Mouse (Mus musculus) C2C12 (cell line): Measurements from ENCODE around the gene Cfap74. TPM values are rescaled to one million over a fixed set of nuclear protein-coding genes. Genes with fewer than 3 reads are reported as not detected.

ENCODE experiments used
- H3K27me3 ChIP-seq: one replicate; pipeline ENCODE4 v1.6.1; 2011; ENCODE audit not compliant: control insufficient read depth, insufficient read depth, insufficient read length
- H3K36me3 ChIP-seq: one replicate; pipeline ENCODE4 v1.6.1; 2011; ENCODE audit not compliant: control insufficient read depth, insufficient read depth
- H3K4me3 ChIP-seq: one replicate; pipeline ENCODE4 v1.5.1; 2011; ENCODE audit warnings: mild to moderate bottlenecking, control low read depth; ENCODE audit not compliant: poor library complexity, insufficient read depth, severe bottlenecking
- H3K79me2 ChIP-seq: one replicate; pipeline ENCODE4 v1.6.1; 2011; ENCODE audit not compliant: control insufficient read depth, insufficient read depth
- H3K79me3 ChIP-seq: one replicate; pipeline ENCODE4 v1.6.1; 2011; ENCODE audit warnings: low read depth, control low read depth
- H3ac ChIP-seq: one replicate; pipeline ENCODE3; 2011; ENCODE audit warnings: low read depth; ENCODE audit not compliant: control insufficient read depth, insufficient read length
- CEBPB ChIP-seq: IDR thresholded peaks from one replicate; pipeline ENCODE4 v1.6.1; 2011; ENCODE audit warnings: low read depth, mild to moderate bottlenecking, control low read depth, moderate library complexity
- CTCF ChIP-seq: IDR thresholded peaks from one replicate; pipeline ENCODE4 v1.5.1; 2011; ENCODE audit not compliant: control insufficient read depth, insufficient read depth, insufficient read length
- FOSL1 ChIP-seq: IDR thresholded peaks from one replicate; pipeline ENCODE4 v1.8.0; 2011; ENCODE audit warnings: mild to moderate bottlenecking, low read length; ENCODE audit not compliant: poor library complexity, insufficient read depth, severe bottlenecking
- MAX ChIP-seq: IDR thresholded peaks from one replicate; pipeline ENCODE4 v1.6.1; 2011; ENCODE audit warnings: mild to moderate bottlenecking, control low read depth
- MYOD1 ChIP-seq: IDR thresholded peaks from one replicate; pipeline ENCODE4 v1.6.1; 2011; ENCODE audit warnings: low read depth; ENCODE audit not compliant: control insufficient read depth, insufficient read length
- MYOG ChIP-seq: IDR thresholded peaks from one replicate; pipeline ENCODE4 v1.6.1; 2011; ENCODE audit not compliant: control insufficient read depth, insufficient read length; ENCODE audit errors: extremely low read depth
- USF1 ChIP-seq: IDR thresholded peaks from one replicate; pipeline ENCODE4 v1.6.1; 2011; ENCODE audit warnings: low read depth, mild to moderate bottlenecking, control low read depth, moderate library complexity
- polyA plus RNA-seq: library from polyadenylated mRNA; unstranded; fragments of >200 nt; fragmentation: generic; extraction: Trizol; gene quantifications from one replicate; pipeline ENCODE4 v1.2.1, GENCODE M21; 2012; ENCODE audit warnings: missing spikeins

Gene Cfap74
- polyA plus RNA-seq, 1 experiment: 0.90 TPM

DNA sequence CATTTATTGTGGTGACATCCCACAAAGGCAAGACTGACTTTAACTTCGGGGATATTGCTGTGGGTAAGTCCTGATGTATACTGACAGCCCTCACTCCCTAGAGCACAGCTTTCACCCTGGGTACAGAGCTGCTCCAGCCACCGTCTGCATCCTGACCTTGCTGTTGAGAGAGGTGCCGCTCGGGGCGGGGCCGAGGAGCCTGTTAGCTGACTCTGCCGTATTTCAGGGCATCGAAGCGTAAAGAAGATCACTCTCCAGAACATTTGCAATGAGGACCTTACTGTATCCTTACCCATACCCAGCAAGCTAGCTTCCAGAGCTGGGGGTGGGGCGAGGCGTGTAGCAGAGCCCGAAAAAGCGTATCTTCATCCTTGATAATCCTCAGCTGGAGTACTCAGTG, 54.1 kb downstream of the Cfap74 start:
- H3K79me3 ChIP-seq: no peaks in the 10 kb centered on the region
- H3K79me2 ChIP-seq: no peaks in the 10 kb centered on the region
- H3K27me3 ChIP-seq: peaks cover 97% of the 10 kb centered on the region
- TF ChIP-seq CTCF: no peak
- no peak for TF ChIP-seq FOSL1
- TF ChIP-seq MAX: no peak
- no peak for TF ChIP-seq MYOD1
- TF ChIP-seq USF1: no peak
- no peak for TF ChIP-seq CEBPB
- no peak for TF ChIP-seq MYOG
- H3K4me3 ChIP-seq: no peak overlapping the region
- H3K36me3 ChIP-seq: no peaks in the 10 kb centered on the region
- H3ac ChIP-seq: no peak overlapping the region

DNA sequence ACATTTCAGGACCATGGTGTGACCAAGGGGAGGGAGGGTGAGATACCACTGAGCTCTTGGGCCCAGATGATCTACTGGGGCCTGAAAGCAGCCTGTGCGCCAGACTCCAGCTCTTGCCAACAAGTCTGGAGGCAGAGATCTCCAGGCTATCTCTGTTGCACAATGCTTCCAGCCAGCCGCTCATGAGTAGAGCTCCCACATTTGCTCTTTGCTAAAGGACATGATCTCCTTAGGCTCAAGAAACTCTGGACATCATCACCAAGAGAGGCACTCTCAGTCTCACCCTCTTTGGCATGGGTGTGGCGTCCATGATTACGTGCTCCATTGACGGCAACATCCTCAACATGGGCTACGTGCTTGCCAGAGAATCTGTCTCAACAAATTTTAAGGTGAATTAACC, 54.6 kb downstream of the Cfap74 start:
- no peak overlapping the region for H3ac ChIP-seq
- peaks cover 91% of the 10 kb centered on the region for H3K27me3 ChIP-seq
- H3K79me3 ChIP-seq: no peaks in the 10 kb centered on the region
- no peaks in the 10 kb centered on the region for H3K79me2 ChIP-seq
- H3K36me3 ChIP-seq: no peaks in the 10 kb centered on the region
- TF ChIP-seq CEBPB (no peak), MAX (no peak), MYOG (no peak), USF1 (no peak)
- H3K4me3 ChIP-seq: no peak overlapping the region

DNA sequence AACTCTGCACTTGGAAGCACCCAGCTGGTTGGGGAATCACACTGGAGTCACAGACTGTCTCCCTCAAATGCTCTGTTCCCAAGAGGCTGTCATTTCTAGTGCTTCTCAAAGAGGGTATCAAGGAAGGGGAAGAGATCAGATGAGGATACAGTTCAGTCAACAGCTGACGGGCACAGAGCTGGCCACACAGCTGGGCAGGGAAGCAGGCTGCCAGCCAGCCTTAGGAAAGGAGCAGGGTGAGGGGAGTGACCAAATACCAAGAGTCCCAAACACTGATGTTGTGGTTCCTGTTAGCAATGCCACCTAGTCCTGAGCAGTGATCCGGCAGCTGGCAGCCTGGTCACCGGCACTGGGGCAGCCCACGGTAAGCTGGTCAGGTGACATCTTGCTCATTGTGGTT, 55.1 kb downstream of the Cfap74 start:
- no peaks in the 10 kb centered on the region for H3K79me3 ChIP-seq
- H3K36me3 ChIP-seq: no peaks in the 10 kb centered on the region
- no peak overlapping the region for H3ac ChIP-seq
- TF ChIP-seq FOSL1 (no peak), MYOG (no peak), USF1 (no peak), MYOD1 (no peak), CEBPB (no peak), MAX (no peak), CTCF (no peak)
- peaks cover 89% of the 10 kb centered on the region for H3K27me3 ChIP-seq
- no peaks in the 10 kb centered on the region for H3K79me2 ChIP-seq
- no peak overlapping the region for H3K4me3 ChIP-seq

DNA sequence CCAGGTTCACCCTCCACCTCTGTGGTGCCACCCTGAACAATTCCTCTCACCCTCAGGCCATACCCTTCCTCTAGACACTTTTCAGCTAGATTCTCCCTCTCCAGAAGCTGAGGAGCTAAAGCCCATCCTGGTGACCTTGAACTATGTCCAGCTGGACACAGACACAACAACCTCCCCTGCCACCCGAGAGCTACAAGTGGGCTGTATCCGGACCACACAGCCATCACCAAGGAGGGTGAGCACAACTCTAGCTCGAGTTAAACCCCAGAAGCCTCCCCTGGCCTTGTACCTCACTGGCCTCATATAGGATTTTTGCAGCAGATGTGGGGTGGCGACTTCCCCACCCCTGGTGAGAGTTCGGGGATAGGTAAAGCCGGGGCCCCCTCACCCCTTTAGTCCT, 56.6 kb downstream of the Cfap74 start:
- TF ChIP-seq FOSL1: no peak
- TF ChIP-seq MAX: no peak
- TF ChIP-seq MYOD1: no peak
- TF ChIP-seq MYOG: no peak
- TF ChIP-seq CTCF: no peak
- TF ChIP-seq USF1: no peak
- no peak overlapping the region for H3ac ChIP-seq
- peaks cover 92% of the 10 kb centered on the region for H3K27me3 ChIP-seq
- no peaks in the 10 kb centered on the region for H3K79me2 ChIP-seq
- H3K79me3 ChIP-seq: no peaks in the 10 kb centered on the region
- H3K4me3 ChIP-seq: no peak overlapping the region
- H3K36me3 ChIP-seq: no peaks in the 10 kb centered on the region

DNA sequence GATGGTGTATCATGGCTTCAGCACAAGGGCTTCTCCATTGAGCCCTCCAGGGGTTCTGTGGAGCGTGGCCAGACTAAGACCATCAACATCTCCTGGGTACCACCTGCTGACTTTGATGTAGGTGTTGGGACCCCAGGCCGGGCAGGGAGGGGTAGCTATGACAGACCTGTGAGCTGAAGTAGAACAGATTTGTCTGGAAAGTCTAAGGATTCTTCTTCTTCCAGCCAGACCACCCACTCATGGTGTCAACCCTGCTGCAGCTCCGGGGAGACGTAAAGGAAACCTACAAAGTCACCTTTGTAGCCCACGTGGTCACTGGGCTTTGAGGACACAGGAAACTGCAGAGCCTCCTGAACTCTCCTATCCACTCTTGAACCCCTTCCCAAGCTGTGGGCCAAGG, 57.1 kb downstream of the Cfap74 start:
- H3K27me3 ChIP-seq: peaks cover 89% of the 10 kb centered on the region
- no peak overlapping the region for H3ac ChIP-seq
- no peaks in the 10 kb centered on the region for H3K79me2 ChIP-seq
- no peaks in the 10 kb centered on the region for H3K36me3 ChIP-seq
- H3K4me3 ChIP-seq: no peak overlapping the region
- TF ChIP-seq CTCF: no peak
- TF ChIP-seq FOSL1: no peak
- TF ChIP-seq USF1: no peak
- no peak for TF ChIP-seq MYOD1
- TF ChIP-seq CEBPB: no peak
- no peak for TF ChIP-seq MAX
- TF ChIP-seq MYOG: no peak
- H3K79me3 ChIP-seq: no peaks in the 10 kb centered on the region

DNA sequence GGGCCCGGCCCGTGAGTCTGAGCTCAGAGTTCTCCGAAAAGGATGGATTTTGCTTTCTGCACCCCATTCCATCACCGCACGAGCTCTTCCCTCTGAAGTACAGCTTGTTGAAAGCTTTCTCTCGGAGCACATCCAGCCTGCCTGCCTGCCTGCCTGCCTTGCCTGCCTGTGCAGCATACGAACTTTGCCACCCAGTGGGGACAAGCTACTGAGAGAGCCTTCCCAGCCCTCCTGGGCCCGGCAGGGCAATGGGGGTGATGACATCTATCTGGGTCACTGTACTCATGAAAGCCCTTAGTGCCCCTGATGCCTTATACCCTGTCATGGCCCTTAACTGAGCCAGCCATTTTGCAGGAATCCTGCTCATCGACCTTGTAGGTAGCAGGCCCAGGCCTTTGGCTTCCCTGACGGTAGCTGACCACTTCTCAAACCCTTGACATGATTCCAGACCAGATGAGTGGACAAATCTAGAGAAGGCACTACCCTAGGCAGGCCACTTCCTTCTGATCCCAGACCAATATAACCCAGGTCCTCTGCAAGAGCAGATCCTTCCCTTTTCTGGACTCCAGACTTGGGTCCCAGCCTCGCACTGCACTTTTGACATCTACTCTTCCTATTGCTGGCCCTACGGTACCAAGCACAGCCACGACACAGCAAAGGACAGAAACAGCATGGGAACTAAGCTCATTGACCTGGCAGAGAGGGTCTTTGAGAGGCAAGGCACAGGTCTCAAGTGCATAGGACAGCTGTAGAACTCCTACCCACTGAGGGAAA, 58.4 kb downstream of the Cfap74 start:
- Histone ChIP-seq H3ac (no peak overlapping the region), H3K4me3 (no peak overlapping the region), H3K27me3 (peaks cover 89% of the 10 kb centered on the region), H3K36me3 (no peaks in the 10 kb centered on the region), H3K79me2 (no peaks in the 10 kb centered on the region), H3K79me3 (no peaks in the 10 kb centered on the region)
- TF ChIP-seq MAX (no peak), FOSL1 (no peak), CTCF (no peak), MYOD1 (no peak)
